Mouse (Mus musculus) gastrocnemius, postnatal 25 days (tissue): ENCODE data around the gene Tead3. TPM values are rescaled to one million over a fixed set of nuclear protein-coding genes. Genes with fewer than 3 reads are reported as not detected.

Experiments used
- DNase-seq: peaks from one replicate; pipeline ENCODE4 v3.0.0; 2022
- long read RNA-seq, 2 experiments: library from polyadenylated mRNA; stranded (forward); transcript quantifications; one replicate each; pipeline ENCODE4 v2.0.0; 2021
- total RNA-seq, 2 experiments: library from RNA; stranded (reverse); gene quantifications; 1 replicate in 1 of 2; 2 replicates in 1 of 2; pipeline ENCODE4 v1.2.3; 2021

Tead3 gene
- 1 to 10 TPM; 6.9 to 8.8 TPM for total RNA-seq
- long read RNA-seq, experiment 1: 0 reads
- long read RNA-seq, experiment 2, partial matches to known transcripts: 3 of 3 reads
- long read RNA-seq, experiment 2, other reads (novel, unspliced or antisense): 0 of 3 reads

GRCm38 (mm10) chr17:28350466-28351352 lies at the start of gene Tead3:
Gene Tead3, minus strand, starts transcription at chr17:28350817.
- DNase-seq: peak; percentile 87

GRCm38 (mm10) chr17:28394994-28395393 lies 44.4 kb upstream of the Tead3 start:
- no peak for DNase-seq

DNA sequence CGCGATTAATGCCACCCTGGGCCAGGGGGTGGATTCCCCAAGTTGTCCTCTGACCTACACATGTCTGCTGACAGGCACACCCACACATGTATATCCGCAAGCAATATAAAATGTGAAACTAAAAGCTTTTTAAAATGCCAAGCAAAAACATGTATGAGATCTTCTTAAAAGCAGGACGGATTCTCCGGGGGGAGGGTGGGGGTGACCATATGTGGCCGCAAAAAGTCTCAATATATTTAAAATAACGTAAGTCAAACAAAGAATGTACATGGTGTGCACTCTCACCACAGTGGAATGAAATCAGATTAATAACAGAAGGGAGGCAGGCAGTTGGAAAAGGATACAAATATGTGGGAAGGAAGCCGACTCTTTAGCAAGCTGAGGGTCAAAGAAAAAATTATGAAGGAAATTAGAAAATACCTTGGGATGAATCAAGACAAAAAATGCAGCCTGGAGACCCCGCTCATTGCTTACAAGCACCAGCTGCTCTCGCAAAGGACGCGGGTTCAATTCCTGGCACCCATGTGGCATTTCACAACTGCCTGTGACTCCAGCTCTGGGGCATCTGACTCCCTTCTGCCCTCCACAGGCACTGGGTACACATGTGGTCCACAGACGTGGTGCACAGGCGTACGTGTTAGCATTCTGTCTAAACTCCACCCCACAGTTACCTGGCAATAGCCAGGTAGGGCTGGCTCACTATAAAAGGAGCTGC lies 43.6 kb upstream of the Tead3 start:
- DNase-seq: no peak

DNA sequence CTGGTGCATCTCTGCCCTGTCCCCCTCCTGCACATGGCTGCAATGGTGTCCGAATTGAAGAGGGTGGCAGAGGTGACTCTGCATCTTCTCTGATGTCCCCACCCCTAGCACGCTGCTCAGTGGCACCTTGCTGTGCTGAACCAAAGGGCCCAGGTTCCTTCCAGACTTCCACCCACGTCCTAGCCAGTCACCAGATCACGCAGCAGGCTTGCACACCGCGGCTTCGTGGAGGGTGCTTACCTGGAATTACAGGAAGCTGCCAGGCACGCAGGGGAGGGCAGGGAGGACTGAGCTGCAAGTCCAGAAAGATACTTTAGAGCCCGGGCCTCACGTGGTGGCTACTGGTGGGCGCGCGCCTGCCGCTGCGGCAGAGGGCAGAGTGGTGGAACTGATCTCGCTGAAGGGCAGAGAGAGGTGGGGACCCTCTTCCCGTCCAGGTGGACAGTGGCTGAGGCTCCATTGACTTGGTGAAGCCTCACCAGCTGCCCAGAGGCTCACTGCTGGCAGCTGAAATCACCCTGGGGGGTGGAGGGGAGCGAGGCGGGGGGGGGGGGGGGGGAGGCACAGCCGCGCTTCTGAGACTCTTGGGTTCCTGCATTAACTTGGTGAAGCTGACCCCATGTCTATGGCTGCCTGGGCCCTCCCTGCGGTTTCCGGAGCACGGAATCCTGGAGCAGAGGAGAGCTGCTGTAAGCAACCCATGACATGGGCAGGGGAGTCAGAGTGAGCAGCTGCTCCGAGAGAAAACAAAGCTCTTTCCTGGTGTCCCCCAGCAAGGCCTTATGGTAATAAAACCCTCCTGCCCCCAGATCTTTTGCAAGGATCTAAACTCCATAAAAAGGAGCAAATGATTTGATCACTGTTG lies 41.2 kb upstream of the Tead3 start:
- DNase-seq: no peak

- DNase-seq: no peak
Measured at GRCm38 (mm10) chr17:28388534-28388933, 37.9 kb upstream of the Tead3 start.

DNA sequence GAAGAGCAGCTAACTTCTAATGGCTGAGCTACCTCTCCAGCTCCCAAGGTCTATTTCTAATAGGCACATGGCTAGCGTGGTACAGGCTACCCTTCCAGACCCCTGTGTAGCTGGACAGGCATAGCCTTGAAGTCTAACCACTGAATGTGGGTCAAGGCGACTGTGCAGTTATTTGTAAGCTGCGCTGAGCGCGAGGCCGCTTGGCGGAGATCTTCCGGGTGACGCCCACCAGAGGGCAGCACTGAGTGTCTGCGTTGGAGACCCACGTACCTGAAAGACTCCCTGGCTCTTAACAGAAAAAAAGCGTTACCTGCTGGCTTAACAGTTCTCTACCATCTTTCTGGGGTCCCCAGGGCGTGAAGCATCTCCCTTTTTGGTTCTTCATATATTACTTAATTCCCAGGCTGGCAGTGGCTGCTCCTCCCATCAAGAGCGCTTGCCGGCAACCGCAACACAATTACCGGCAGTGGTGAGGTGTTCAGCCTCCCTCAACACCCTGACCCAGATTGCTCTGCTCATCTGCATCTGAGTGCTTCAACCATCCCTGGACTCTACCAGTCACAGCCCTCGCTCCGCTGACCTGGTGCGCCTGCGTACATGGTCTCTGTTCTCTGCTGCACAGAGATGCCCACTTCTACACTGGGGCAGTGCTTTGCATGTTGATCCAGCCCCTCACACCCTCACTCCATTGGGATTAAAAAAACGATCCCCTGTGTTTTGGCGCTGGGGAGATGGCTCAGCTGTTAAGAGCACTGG lies 35.7 kb upstream of the Tead3 start:
- DNase-seq: peak; percentile 56

- DNase-seq: no peak
Measured at GRCm38 (mm10) chr17:28384298-28384697, 33.7 kb upstream of the Tead3 start.

DNA sequence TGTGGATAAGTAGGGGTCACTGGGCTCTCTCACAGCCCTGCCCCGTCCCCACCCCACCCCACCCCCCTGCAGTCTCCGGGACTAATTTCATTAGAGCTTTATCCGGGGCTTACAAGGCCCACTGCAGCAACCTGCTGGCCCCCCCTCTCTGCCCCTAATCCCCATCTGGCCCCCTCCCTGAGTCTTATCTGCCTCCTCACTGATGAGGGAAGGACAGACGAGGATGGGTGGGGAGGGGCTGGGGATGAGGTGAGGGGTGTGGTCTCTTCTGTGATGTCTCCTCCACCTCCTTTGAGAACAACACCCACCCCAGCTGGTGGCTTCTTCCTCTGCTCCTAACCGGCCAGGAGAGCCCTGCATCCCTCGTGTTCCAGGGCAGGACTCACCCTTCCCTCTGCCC lies 29.6 kb upstream of the Tead3 start:
- DNase-seq: no peak

GRCm38 (mm10) chr17:28375592-28376061 lies 25.0 kb upstream of the Tead3 start:
- DNase-seq: no peak

- DNase-seq: no peak
Measured at GRCm38 (mm10) chr17:28374494-28374893, 23.9 kb upstream of the Tead3 start.

GRCm38 (mm10) chr17:28373821-28374220 lies 23.2 kb upstream of the Tead3 start:
- DNase-seq: peak; percentile 50

DNA sequence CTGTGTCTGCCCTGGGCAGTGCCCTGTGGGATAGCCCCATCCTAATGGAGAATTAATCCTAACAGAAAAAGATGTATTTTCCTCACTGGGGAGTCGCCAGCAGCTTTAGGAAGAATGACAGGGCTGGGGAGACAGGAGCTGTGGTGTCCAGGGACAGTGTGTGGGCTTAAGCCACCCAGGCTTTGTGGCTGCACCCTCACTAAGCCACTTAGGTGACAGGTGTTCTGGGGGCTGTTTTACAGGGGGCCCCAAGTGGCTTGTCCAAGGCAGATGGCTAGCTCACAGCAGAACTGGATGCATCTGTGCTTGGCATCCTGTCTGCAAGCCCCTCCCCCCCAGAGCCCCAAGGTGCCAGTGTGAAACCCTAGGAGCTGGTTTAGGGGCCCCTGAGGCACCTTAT lies 21.3 kb upstream of the Tead3 start:
- DNase-seq: no peak

- no peak for DNase-seq
Measured at GRCm38 (mm10) chr17:28371286-28371685, 20.7 kb upstream of the Tead3 start.

DNA sequence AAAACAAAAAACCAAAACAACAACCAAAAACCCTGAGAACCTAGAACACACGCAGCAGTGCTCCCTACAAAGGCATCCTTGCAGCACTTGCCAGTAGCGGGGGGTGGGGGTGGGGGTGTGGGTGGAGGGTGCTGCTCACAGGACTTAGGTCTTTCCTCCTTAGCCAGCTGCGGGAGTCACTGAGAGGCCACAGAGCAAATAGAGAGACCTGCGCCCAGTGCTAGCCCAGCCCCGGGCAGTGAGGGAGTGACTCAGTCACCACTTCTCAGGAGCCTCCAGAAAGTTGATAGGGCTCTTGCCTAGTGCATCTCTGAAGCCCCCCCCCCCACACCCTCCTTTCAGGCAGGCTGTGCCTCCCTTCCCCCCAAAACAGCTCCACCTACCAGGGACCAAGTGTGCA lies 18.4 kb upstream of the Tead3 start:
- DNase-seq: no peak

GRCm38 (mm10) chr17:28368449-28368848 lies 17.8 kb upstream of the Tead3 start:
- peak; percentile 65 for DNase-seq

GRCm38 (mm10) chr17:28365122-28365521 lies 14.5 kb upstream of the Tead3 start, which contains the start of gene Tulp1:
Gene Tulp1, minus strand, starts transcription at chr17:28365222.
- DNase-seq: no peak

- DNase-seq: no peak
Measured at GRCm38 (mm10) chr17:28363507-28363906, 12.9 kb upstream of the Tead3 start.

GRCm38 (mm10) chr17:28362653-28363292 lies 12.2 kb upstream of the Tead3 start:
- no peak for DNase-seq

- DNase-seq: no peak
Measured at GRCm38 (mm10) chr17:28361921-28362652, 11.5 kb upstream of the Tead3 start.
